Mouse (Mus musculus) MEL (cell line): ENCODE data around the gene Fer.

ENCODE experiments used
- CTCF ChIP-seq, 3 experiments: IDR thresholded peaks in 2 of 3; conservative IDR thresholded peaks in 1 of 3; 2 replicates each; pipeline ENCODE4 v1.5.1; 2011 to 2012; ENCODE audit warnings: low read length in 3 of 3, low read depth in 2 of 3, mild to moderate bottlenecking in 2 of 3, improper control_type of control experiment in 1 of 3, inconsistent platforms in 1 of 3, mixed read lengths in 1 of 3, moderate library complexity in 1 of 3; ENCODE audit not compliant: control insufficient read depth in 1 of 3, insufficient read depth in 1 of 3, poor library complexity in 1 of 3, severe bottlenecking in 1 of 3
- E2F4 ChIP-seq: IDR thresholded peaks from 2 replicates; pipeline ENCODE4 v1.6.1; 2011; ENCODE audit warnings: low read depth, low read length, improper control_type of control experiment, borderline replicate concordance
- GATA1 ChIP-seq: IDR thresholded peaks from 2 replicates; pipeline ENCODE4 v1.6.1; 2011; ENCODE audit warnings: low read depth, low read length, improper control_type of control experiment
- POLR2A ChIP-seq, 2 experiments: IDR thresholded peaks; 2 replicates each; pipeline ENCODE4 v1.6.1; 2011 to 2012; ENCODE audit warnings: low read length in 2 of 2, mild to moderate bottlenecking in 2 of 2, control low read depth in 1 of 2, improper control_type of control experiment in 1 of 2, low read depth in 1 of 2, moderate library complexity in 1 of 2; ENCODE audit not compliant: control insufficient read depth in 1 of 2, insufficient read depth in 1 of 2, poor library complexity in 1 of 2

DNA sequence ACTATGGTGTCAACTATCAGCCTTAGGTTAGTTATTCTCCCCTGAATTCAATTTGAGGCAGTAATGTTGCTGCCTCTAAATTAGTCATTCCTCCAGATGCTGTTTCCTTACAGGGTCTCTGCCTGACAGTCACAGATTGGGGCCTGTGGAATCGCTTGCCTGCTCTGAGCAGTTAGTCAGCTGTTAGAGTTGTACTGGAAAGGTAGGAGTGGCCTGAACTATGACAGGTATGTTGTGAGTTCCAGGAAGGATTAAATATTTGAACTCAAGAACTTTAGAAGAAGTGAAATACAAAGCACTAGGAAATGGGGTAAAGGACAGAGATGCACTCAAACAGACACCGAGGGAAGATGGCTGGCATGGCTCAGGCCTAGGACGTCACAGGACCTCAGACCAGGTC, 233.9 kb downstream of the Fer start:
- TF ChIP-seq CTCF (IDR thresholded peaks at IDR 0.05 in 2 of 3, conservative IDR thresholded peaks at IDR 0.05 in 1 of 3; ENCODE audit: control insufficient read depth in 1 of 3, insufficient read depth in 1 of 3, low read depth in 2 of 3, low read length in 3 of 3, poor library complexity in 1 of 3, severe bottlenecking in 1 of 3), result no peak
- no peak for TF ChIP-seq E2F4
- TF ChIP-seq GATA1, result no peak
- TF ChIP-seq POLR2A (IDR thresholded peaks at IDR 0.05; ENCODE audit: control insufficient read depth in 1 of 2, insufficient read depth in 1 of 2, low read depth in 1 of 2, low read length in 2 of 2, poor library complexity in 1 of 2), result no peak
